Mouse (Mus musculus) CH12.LX (cell line): ENCODE measurements around the gene Mfap3l. TPM values are rescaled to one million over a fixed set of nuclear protein-coding genes. Genes with fewer than 3 reads are reported as not detected.

ENCODE experiments used
- DNase-seq: peaks from one replicate; pipeline ENCODE4 v3.0.0-alpha.2; 2013; ENCODE audit errors: extremely low read depth
- H3K27ac ChIP-seq: 2 replicates; pipeline ENCODE4 v1.5.1; 2012; ENCODE audit warnings: low read depth, mild to moderate bottlenecking, control low read depth, moderate library complexity; ENCODE audit not compliant: insufficient read depth
- H3K27me3 ChIP-seq: replicated peaks from 2 replicates; pipeline ENCODE3; 2012; ENCODE audit warnings: inconsistent platforms
- H3K36me3 ChIP-seq, 2 experiments: replicated peaks in 1 of 2; 2 replicates each; pipeline versions ENCODE3 to v1.6.1; 2012; ENCODE audit warnings: inconsistent platforms in 1 of 2, low read length in 1 of 2, mild to moderate bottlenecking in 1 of 2, mixed read lengths in 1 of 2, moderate library complexity in 1 of 2; ENCODE audit not compliant: control insufficient read depth in 1 of 2, insufficient read depth in 1 of 2
- H3K4me1 ChIP-seq, 2 experiments: 2 replicates each; pipeline ENCODE4 v1.6.1; 2012; ENCODE audit warnings: inconsistent platforms in 1 of 2, moderate library complexity in 1 of 2; ENCODE audit not compliant: insufficient read depth in 2 of 2, control insufficient read depth in 1 of 2
- H3K4me2 ChIP-seq: 2 replicates; pipeline ENCODE4 v1.6.1; 2012; ENCODE audit warnings: low read depth, mild to moderate bottlenecking, control low read depth; ENCODE audit not compliant: poor library complexity, insufficient read depth, severe bottlenecking
- H3K4me3 ChIP-seq, 3 experiments: fragments of 150-350 bp in 1 of 3; sonication (generic) in 1 of 3; replicated peaks in 1 of 3; 2 replicates each; pipeline versions ENCODE3 to v1.5.1; 2011 to 2012; ENCODE audit warnings: low read depth in 2 of 3, low read length in 2 of 3, mild to moderate bottlenecking in 2 of 3, moderate library complexity in 2 of 3, control low read depth in 1 of 3, improper control_type of control experiment in 1 of 3, inconsistent platforms in 1 of 3, mixed read lengths in 1 of 3; ENCODE audit not compliant: poor library complexity in 1 of 3
- H3K79me2 ChIP-seq: replicated peaks from 2 replicates; pipeline ENCODE4 v1.6.1; 2012; ENCODE audit warnings: mild to moderate bottlenecking, moderate library complexity; ENCODE audit not compliant: control insufficient read depth, poor library complexity, insufficient read depth, severe bottlenecking; ENCODE audit errors: extremely low read depth
- H3K9ac ChIP-seq: 2 replicates; pipeline ENCODE4 v1.6.1; 2012; ENCODE audit warnings: low read depth, mild to moderate bottlenecking, control low read depth, moderate library complexity; ENCODE audit not compliant: insufficient read depth
- H3K9me3 ChIP-seq: replicated peaks from 2 replicates; pipeline ENCODE3; 2012; ENCODE audit warnings: low read length, inconsistent platforms, mixed read lengths
- BHLHE40 ChIP-seq: IDR thresholded peaks from 2 replicates; pipeline ENCODE4 v1.6.1; 2011; ENCODE audit warnings: mild to moderate bottlenecking, low read depth, low read length, improper control_type of control experiment
- CHD1 ChIP-seq: IDR thresholded peaks from 2 replicates; pipeline ENCODE4 v1.6.1; 2012; ENCODE audit warnings: low read depth, low read length, improper control_type of control experiment, inconsistent platforms
- CTCF ChIP-seq, 2 experiments: IDR thresholded peaks in 1 of 2; conservative IDR thresholded peaks in 1 of 2; 2 replicates each; pipeline ENCODE4 v1.5.1; 2011 to 2012; ENCODE audit warnings: low read depth in 2 of 2, low read length in 2 of 2, improper control_type of control experiment in 1 of 2, inconsistent platforms in 1 of 2, mild to moderate bottlenecking in 1 of 2, moderate library complexity in 1 of 2
- EP300 ChIP-seq: IDR thresholded peaks from 2 replicates; pipeline ENCODE4 v1.6.1; 2011; ENCODE audit warnings: low read length, improper control_type of control experiment
- ETS1 ChIP-seq: conservative IDR thresholded peaks from 2 replicates; pipeline ENCODE4 v1.6.1; 2012; ENCODE audit warnings: low read depth, mild to moderate bottlenecking, inconsistent platforms, low read length, improper control_type of control experiment, moderate library complexity
- GABPA ChIP-seq: IDR thresholded peaks from 2 replicates; pipeline ENCODE4 v1.6.1; 2012; ENCODE audit warnings: low read depth, low read length, improper control_type of control experiment, inconsistent platforms; ENCODE audit not compliant: insufficient replicate concordance
- MAFK ChIP-seq: IDR thresholded peaks from 2 replicates; pipeline ENCODE4 v1.6.1; 2011; ENCODE audit warnings: low read length, improper control_type of control experiment; ENCODE audit not compliant: insufficient replicate concordance
- MAX ChIP-seq: IDR thresholded peaks from 2 replicates; pipeline ENCODE4 v1.6.1; 2011; ENCODE audit warnings: low read length, improper control_type of control experiment
- MXI1 ChIP-seq: IDR thresholded peaks from 2 replicates; pipeline ENCODE4 v1.6.1; 2011; ENCODE audit warnings: mild to moderate bottlenecking, low read depth, low read length, improper control_type of control experiment
- MYC ChIP-seq: IDR thresholded peaks from 2 replicates; pipeline ENCODE4 v1.6.1; 2011; ENCODE audit warnings: low read depth, mild to moderate bottlenecking, improper control_type of control experiment, low read length
- NELFE ChIP-seq: IDR thresholded peaks from 2 replicates; pipeline ENCODE4 v1.6.1; 2011; ENCODE audit warnings: low read depth, low read length, improper control_type of control experiment
- NRF1 ChIP-seq: IDR thresholded peaks from 2 replicates; pipeline ENCODE4 v1.6.1; 2014; ENCODE audit warnings: low read depth, mild to moderate bottlenecking, inconsistent platforms, low read length, improper control_type of control experiment, moderate library complexity
- RAD21 ChIP-seq: IDR thresholded peaks from 2 replicates; pipeline ENCODE4 v1.6.1; 2011; ENCODE audit warnings: low read depth, mild to moderate bottlenecking, low read length, improper control_type of control experiment, moderate library complexity
- SMC3 ChIP-seq: IDR thresholded peaks from 2 replicates; pipeline ENCODE4 v1.6.1; 2011; ENCODE audit warnings: low read depth, low read length, improper control_type of control experiment
- TBP ChIP-seq: conservative IDR thresholded peaks from 2 replicates; pipeline ENCODE4 v1.6.1; 2011; ENCODE audit warnings: low read depth, low read length, improper control_type of control experiment
- TCF12 ChIP-seq: IDR thresholded peaks from 2 replicates; pipeline ENCODE4 v1.6.1; 2014; ENCODE audit warnings: low read depth, mild to moderate bottlenecking, inconsistent platforms, low read length, improper control_type of control experiment
- USF1 ChIP-seq: IDR thresholded peaks from 2 replicates; pipeline ENCODE4 v1.6.1; 2014; ENCODE audit warnings: low read depth, mild to moderate bottlenecking, inconsistent platforms, low read length, improper control_type of control experiment
- USF2 ChIP-seq: conservative IDR thresholded peaks from 2 replicates; pipeline ENCODE4 v1.6.1; 2011; ENCODE audit warnings: low read depth, low read length, improper control_type of control experiment
- ZC3H11A ChIP-seq: IDR thresholded peaks from 2 replicates; pipeline ENCODE4 v1.6.1; 2012; ENCODE audit warnings: low read depth, mild to moderate bottlenecking, inconsistent platforms, low read length, improper control_type of control experiment
- dilution Hi-C: fragments of 300-500 bp; cut with MboI; formaldehyde crosslinking; loops from 2 replicates; pipeline ENCODE4 v1.14.3; 2020; ENCODE audit warnings: low sequenced_read_pairs; ENCODE audit not compliant: extremely low pct_unique_long_range_greater_than_20kb, extremely low pct_ligation_motif_present
- in situ Hi-C: fragments of 300-500 bp; cut with MboI; formaldehyde crosslinking; loops from 3 replicates; pipeline ENCODE4 v1.14.3; 2019; ENCODE audit warnings: low sequenced_read_pairs, low pct_ligation_motif_present, low pct_unique_long_range_greater_than_20kb, mixed read lengths
- polyA plus RNA-seq: library from polyadenylated mRNA; unstranded; fragments of >175 nt; gene quantifications from 2 replicates; pipeline ENCODE4 v1.2.1, GENCODE M21; 2012; ENCODE audit warnings: low read depth; ENCODE audit not compliant: insufficient read length
- total RNA-seq, 2 experiments: library from RNA; depleted of rRNA; stranded (reverse); fragments of 300-350 nt in 1 of 2; fragments of >200 nt in 1 of 2; gene quantifications; 2 replicates each; pipeline ENCODE4 v1.2.3; 2012 to 2014

The Mfap3l gene
- total and polyA plus RNA-seq, 3 experiments = 0.05 to 0.98 (median 0.24) TPM

GRCm38 (mm10) chr8:60611580-60612111 lies 21.0 kb upstream of the Mfap3l start:
- no peak for TF ChIP-seq MXI1
- TF ChIP-seq TCF12 = no peak
- TF ChIP-seq NELFE = no peak
- TF ChIP-seq MAFK = no peak
- no peak for TF ChIP-seq CHD1
- no peak for TF ChIP-seq MYC
- no peak for TF ChIP-seq BHLHE40
- TF ChIP-seq SMC3 = no peak
- TF ChIP-seq USF1 = no peak
- no peak for TF ChIP-seq TBP
- no peak for TF ChIP-seq EP300
- TF ChIP-seq GABPA = no peak
- no peak for TF ChIP-seq MAX
- no peak for TF ChIP-seq ETS1
- no peaks in the 10 kb centered on the region for H3K9me3 ChIP-seq
- H3K4me3 ChIP-seq = no peak overlapping the region
- DNase-seq = peak; percentile 12
- dilution Hi-C loops = no loop called here
- no peaks in the 10 kb centered on the region for H3K79me2 ChIP-seq
- H3K27ac ChIP-seq = no peak overlapping the region
- H3K4me2 ChIP-seq = no peak overlapping the region
- in situ Hi-C loops = loop anchor here (10.0 to 25.0 kb wide), 3 partner anchors 253 to 901 kb away; no protein-coding TSS in a partner anchor
- H3K36me3 ChIP-seq = no peaks in the 10 kb centered on the region
- H3K9ac ChIP-seq = no peak overlapping the region
- H3K4me1 ChIP-seq = peaks cover 2 to 14% of the 10 kb centered on the region in 2 experiments; a peak in 3 of 4 replicates
- no peaks in the 10 kb centered on the region for H3K27me3 ChIP-seq

DNA sequence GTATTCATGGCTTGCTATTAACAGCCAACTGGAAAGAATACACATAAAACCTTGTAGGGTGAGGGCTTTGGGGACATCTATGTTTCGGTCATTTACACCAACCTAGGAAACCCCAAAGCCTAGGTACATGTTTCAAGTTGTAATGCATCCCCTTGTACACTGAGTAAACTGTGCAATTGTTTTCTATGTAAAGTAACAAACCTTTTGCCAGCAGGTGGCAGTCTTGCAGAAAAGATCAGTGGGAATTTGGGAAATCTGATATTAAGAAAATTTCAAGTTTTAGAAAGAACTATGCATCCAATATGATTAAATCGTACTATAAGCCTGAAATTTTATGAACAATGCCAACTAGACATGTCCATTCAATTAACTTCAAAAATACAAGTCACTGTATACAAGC lies 15.7 kb upstream of the Mfap3l start:
- H3K4me1 ChIP-seq = peaks cover 2 to 3% of the 10 kb centered on the region in 2 experiments; a peak in 3 of 4 replicates
- H3K9me3 ChIP-seq = no peaks in the 10 kb centered on the region
- DNase-seq = peak; percentile 38
- in situ Hi-C loops = loop anchor here (10.0 to 25.0 kb wide), 3 partner anchors 248 to 895 kb away; no protein-coding TSS in a partner anchor
- no peak overlapping the region for H3K4me2 ChIP-seq
- H3K27ac ChIP-seq = no peak overlapping the region
- H3K9ac ChIP-seq = no peak overlapping the region
- no peaks in the 10 kb centered on the region for H3K79me2 ChIP-seq
- H3K27me3 ChIP-seq = no peaks in the 10 kb centered on the region
- TF ChIP-seq NRF1 (no peak), SMC3 (peak; percentile 78), USF2 (no peak), ZC3H11A (peak; percentile 64), RAD21 (peak; percentile 88), CTCF (conservative IDR thresholded peaks at IDR 0.05 in 1 of 2, IDR thresholded peaks at IDR 0.05 in 1 of 2; ENCODE audit: low read depth in 2 of 2, low read length in 2 of 2) (peak in 1 of 2 experiments; percentile 81; a peak in 3 of 4 replicates)
- no peak overlapping the region for H3K4me3 ChIP-seq
- H3K36me3 ChIP-seq = no peaks in the 10 kb centered on the region
- dilution Hi-C loops = no loop called here
